Mouse (Mus musculus) spleen, adult 18-20 months (tissue): ENCODE results near the gene Slc48a1.

Experiments
- DNase-seq, 2 experiments: peaks; one replicate each; pipeline ENCODE4 v3.0.0; 2022; ENCODE audit warnings: mixed read lengths in 2 of 2

The Slc48a1 gene

GRCm38 (mm10) chr15:97809206-97809605 lies 30.9 kb downstream of the Slc48a1 start:
- DNase-seq: no peak

GRCm38 (mm10) chr15:97809942-97810341 lies 31.6 kb downstream of the Slc48a1 start:
- DNase-seq: peak in 1 of 2 experiments; percentile 49

DNA sequence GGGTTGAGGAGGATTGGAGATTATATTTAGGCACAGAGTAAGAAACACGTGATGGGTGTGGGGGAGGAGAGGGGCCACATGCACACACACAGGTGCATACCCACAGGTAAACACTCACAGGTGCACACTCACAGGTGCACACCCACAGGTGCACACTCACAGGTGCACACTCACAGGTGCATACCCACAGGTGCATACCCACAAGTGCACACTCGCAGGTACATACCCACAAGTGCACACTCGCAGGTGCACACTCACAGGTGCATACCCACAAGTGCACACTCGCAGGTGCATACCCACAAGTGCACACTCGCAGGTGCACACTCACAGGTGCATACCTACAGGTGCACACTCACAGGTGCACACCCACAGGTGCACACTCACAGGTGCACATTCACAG lies 32.1 kb downstream of the Slc48a1 start:
- DNase-seq: no peak

DNA sequence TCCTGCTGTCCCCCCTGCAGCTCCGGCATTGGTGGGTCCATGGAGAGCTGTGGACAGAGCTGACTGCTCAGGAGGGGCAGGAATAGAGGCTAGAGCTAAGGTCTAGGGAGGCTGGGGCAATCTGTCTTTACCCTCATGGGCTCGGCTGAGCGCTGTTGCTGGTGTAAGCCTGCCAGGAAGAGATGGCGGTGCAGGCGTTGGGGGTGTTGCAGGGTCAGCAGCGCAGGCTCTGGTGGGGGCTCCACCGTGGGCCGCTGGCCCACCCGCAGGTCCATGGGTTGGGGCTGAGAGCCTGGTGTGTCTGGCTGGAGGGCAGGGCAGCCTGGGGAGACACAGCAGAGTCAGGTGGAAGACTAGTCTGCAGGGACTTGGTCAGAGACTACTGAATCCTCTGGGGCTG lies 33.0 kb downstream of the Slc48a1 start:
- no peak for DNase-seq

DNA sequence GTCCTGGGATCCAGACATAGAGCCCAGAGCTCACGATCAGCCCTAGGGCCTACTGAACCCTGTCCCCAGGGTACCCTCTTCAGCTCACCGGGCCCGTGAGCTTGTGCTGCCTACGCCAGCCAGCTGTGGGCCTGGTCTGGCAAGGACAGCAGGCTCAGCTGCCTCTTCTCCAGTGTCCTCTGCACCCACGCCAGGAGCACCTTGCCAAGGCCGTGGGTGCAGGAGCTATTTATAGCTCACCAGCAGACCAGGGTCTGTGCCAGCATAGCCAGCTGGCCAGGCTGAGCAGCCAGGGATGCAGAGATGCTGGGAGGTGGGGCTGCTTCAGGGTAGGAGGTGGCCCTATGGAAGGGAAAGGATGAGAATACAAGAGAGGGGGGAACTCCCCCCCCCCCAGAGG lies 33.8 kb downstream of the Slc48a1 start:
- DNase-seq: no peak

- DNase-seq: no peak
These were observed 34.6 kb downstream of the Slc48a1 start for GRCm38 (mm10) chr15:97812875-97813274.

DNA sequence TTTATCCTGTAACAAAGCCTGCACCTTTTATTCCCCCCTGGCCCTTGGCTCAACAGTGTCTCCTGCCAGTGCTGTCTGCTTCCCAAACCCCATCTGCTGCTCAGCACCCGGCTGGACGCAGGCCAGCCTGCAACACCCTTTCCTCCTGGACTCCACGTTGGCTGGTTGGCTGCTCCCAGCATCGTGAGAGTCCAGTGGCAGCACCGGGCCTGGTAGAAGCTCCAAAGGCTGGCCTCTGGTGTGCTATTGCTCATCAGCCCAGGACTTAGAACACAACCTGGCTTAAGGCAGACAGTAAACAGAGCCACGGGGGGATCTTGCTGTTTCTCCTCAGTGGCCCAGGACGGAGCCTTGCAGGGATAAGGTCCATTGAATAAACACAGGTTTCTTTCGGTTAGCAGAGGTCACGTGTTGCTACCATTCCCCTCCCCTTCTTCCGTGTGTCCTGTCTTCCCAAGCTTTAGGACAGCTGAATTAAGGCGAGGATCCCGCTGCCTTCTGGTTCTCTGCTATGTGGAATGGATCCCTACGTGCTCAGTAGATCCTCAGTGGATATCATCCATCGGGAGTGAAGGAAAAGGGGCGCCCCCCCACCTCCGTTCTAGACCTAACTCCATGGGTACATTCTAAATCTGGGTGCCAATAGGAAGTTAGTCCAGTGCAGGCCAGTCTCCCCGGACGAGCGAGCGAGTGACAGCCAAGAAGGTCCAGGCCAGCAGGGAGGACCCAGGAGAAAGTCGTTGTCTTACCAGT lies 35.3 kb downstream of the Slc48a1 start:
- peak in 1 of 2 experiments; percentile 4 for DNase-seq

- DNase-seq: no peak
These were observed 36.4 kb downstream of the Slc48a1 start for GRCm38 (mm10) chr15:97814703-97815102.

DNA sequence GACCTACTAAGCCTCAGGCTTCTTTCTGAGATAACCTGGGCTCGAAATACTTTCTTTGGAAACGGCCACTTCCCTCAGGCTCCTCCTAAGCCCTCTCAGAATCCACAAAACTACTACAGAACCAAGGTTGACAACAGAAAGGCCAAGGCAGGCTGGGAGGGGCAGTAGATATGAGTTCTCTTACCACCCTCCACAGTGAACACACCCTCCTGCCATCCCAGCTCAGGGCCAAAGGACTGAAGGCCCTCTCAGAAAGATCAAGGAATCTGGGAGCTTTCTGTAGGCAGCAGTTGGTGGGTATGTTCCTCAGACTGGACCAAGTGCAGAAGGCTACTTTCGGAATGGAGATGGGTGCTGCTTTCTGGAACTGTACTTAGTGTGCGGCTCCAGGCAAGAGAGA lies 36.9 kb downstream of the Slc48a1 start:
- no peak for DNase-seq

DNA sequence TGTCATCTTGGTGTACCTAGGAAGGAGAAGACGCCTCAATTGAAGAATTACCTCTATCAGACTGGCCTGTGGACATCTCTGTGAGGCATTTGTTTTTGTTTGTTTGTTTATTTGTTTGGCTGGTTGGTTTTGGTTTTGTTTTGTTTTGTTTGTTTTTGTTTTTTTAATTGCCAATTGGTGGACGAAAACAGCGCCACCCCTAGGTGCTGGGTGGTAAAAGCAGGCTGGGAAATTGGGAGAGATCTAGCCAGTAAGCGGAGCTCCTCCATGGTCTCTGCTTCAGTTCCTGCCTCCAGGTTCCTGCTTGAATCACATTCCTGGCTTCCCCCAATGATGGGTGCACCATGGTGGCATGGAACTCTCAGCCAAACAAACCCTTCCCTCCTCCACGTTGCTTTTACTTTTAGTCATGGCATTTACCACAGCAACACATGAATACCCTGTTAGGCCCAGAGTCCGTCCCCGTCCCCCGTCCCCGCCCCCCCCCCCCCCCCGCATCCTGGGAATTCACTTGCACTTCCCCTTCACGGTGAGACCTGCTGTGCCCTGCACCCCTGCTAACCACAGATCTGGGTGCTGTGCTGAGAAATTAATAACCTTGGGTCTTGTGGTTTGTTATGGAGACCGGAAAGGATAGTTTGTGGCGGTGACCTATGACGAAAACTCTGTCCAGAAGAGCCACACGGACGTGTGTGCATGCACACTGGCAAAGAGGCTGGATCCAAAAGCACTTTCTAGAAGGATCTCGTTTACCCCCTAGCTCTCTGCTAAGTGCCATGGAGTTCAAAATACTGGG lies 38.1 kb downstream of the Slc48a1 start:
- no peak for DNase-seq

GRCm38 (mm10) chr15:97819937-97820336 lies 41.6 kb downstream of the Slc48a1 start:
- no peak for DNase-seq

DNA sequence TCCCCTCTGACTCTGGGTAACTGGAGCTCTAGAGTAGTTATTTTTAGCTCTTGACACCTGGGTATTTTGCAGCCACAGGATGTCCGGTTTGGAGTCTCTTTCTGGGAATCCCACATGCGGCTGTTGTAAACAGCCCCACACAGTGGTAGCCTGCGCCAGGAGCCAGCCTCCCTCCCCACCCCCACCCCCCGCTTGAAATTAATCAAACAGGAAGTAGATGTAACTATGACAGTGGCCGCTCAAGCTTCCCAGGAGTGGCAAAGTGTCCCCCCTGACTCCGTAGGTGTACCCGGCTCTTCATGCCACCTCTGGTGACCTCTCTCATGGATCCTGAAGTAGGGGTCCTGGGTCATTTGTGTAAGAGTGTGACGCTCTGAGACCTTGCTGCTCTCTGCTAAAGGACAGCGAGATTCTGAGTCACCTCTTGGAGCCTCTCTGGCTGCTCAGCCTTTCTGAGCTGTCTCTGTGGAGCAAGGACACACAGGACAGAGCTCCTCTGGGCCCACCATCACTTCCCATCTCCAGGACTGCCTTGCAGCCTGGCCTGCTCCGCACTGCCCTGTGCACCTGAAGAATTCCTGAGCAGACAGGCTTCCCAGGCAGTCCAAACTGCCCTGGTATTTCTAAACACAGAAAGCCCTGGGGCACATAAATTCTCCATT lies 43.1 kb downstream of the Slc48a1 start:
- DNase-seq: peak in 1 of 2 experiments; percentile 42

DNA sequence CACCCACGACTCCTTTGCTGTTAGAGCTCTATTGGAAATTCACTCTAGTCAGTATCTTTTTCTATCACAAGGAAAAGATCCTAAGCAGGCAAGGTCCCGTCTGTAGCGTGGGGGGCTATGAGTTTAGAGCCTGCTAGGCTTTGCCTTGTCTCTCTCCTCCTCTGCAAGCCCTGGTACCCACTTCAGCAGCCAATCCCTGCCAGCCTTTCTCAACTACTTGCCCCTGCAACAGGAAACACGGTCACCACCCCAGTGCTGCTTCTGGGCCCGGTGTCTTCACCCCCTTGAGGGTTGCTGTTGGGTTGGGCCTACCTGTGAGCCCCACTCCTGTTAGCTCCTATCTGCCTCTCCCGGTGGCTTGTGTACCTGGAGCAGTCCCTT lies 43.7 kb downstream of the Slc48a1 start:
- DNase-seq: peak; percentile 64 to 68

DNA sequence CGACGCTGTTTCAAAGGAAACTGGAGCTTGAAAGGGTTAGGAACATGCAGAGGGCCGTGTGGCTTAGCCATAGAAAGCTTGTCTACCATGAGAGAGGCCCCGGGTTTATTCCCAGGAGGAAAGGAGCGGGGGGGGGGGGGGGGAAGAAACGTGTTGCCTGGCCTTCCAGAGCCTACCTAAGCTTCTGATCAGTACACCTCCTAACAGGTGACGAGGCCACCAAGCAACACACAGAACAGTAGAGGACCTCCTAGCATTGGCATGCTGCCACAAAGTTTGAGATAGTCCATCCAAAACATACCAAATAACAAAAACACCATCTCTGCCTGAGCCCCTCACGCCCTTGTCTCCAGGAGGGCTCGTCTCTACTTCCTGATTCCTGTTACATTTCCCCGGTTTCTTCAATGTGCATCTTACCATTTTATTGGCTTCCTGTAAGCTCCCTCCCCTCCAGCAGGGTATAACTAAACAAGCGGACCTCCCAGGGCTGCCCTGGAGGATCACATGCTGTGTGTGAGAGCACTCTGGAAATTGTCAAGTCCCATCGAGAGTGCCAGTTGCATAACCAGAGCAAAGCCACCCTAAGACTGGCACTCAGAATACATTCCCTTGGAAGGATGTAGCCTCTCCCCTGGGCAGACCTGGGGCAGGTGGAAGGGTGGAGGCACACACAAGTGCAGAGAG lies 44.4 kb downstream of the Slc48a1 start:
- DNase-seq: no peak

- DNase-seq: no peak
These were observed 45.2 kb downstream of the Slc48a1 start for GRCm38 (mm10) chr15:97823479-97823878.

- DNase-seq: no peak
These were observed 45.7 kb downstream of the Slc48a1 start for GRCm38 (mm10) chr15:97824042-97824441.

DNA sequence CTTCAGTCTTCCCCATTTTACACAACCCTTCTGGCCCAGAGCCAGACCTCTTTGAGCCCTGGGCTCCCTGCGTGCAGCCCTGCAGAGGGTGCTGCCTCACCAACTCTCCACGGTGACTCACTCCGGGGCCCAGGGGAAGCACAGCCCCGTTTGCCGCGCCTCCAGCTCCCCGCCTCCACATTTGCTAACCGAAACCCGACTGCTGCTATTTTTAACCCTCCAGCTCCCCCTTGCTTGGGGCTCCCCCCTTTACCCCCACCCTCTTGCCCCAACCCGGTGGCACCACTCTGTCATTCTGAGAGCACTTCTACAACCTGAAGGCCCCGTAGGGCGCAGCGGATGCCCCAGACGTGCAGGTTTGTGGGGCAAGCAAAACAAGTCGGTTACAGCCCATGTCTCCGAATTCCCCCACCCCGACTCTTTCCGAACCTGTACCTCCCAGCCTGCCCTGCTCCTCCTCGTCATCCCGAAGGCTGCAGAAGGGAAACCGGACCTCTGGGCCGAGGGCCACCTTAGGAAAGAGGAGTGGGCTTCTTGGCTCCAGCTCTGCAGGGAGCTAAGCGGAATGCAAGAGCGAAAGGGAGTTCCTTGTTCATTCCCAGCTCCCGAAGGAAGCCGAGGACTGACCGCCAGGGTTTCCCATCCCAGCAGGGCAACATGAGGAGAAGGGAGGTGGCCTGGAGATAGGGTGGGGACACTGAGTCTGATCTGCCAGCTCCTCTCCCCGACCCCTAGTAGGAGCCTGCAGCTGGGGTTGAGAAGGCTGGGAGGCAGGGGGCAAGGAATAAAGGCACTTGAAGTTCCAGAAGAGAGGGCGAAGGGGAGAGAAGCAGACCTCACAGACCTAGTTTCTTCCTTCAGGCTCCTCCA lies 47.0 kb downstream of the Slc48a1 start:
- peak; percentile 86 to 93 for DNase-seq

GRCm38 (mm10) chr15:97825941-97826587 lies 47.7 kb downstream of the Slc48a1 start:
- peak in 1 of 2 experiments; percentile 39 for DNase-seq

- no peak for DNase-seq
These were observed 48.4 kb downstream of the Slc48a1 start for GRCm38 (mm10) chr15:97826588-97827261.

DNA sequence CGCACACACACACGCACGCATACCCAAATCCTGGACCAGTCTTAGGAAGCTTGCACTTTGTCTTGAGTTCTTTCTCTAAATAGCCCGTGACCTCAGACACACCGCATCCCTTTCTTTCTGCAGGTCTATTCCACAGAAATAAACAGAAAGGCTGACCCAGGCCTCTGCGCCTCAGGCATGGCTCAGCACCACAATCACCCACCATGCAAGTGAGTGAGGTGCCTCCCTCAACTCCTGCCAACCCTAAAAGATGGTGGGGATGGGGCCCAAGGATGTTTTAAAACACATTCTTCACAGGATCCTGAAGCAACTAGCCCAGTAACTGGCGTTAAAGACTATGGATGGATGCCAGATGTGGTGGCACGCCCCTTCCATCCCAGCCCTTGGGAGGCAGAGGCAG lies 49.1 kb downstream of the Slc48a1 start:
- no peak for DNase-seq
